Mouse (Mus musculus) megakaryocyte, embryonic 14.5 days (primary cell): ENCODE measurements around the gene Taf6.

ENCODE experiments used
- FLI1 ChIP-seq: IDR thresholded peaks from 2 replicates; pipeline ENCODE4 v1.6.1; 2012; ENCODE audit warnings: low read length, inconsistent platforms, mixed read lengths
- GATA1 ChIP-seq: IDR thresholded peaks from 3 replicates; pipeline ENCODE4 v1.6.1; 2012; ENCODE audit warnings: mixed read lengths, low read length, inconsistent platforms, borderline replicate concordance

- TF ChIP-seq GATA1 (no peak), FLI1 (no peak)
Measured at GRCm38 (mm10) chr5:138187661-138188306, 533 bp upstream of the Taf6 start.
